Mouse (Mus musculus) cerebellum, adult 2 months (tissue): Measurements from ENCODE around the gene Zswim4.

Experiments
- CTCF ChIP-seq: fragments of 200-500 bp; IDR thresholded peaks from 2 replicates; pipeline ENCODE4 v1.5.1; 2011; ENCODE audit warnings: low read depth, mild to moderate bottlenecking, control low read depth, low read length, moderate library complexity, borderline replicate concordance; ENCODE audit not compliant: insufficient read depth
- POLR2A ChIP-seq: fragments of 200-500 bp; IDR thresholded peaks from 2 replicates; pipeline ENCODE4 v1.6.1; 2011; ENCODE audit warnings: low read length, control low read depth, borderline replicate concordance; ENCODE audit not compliant: insufficient read depth

DNA sequence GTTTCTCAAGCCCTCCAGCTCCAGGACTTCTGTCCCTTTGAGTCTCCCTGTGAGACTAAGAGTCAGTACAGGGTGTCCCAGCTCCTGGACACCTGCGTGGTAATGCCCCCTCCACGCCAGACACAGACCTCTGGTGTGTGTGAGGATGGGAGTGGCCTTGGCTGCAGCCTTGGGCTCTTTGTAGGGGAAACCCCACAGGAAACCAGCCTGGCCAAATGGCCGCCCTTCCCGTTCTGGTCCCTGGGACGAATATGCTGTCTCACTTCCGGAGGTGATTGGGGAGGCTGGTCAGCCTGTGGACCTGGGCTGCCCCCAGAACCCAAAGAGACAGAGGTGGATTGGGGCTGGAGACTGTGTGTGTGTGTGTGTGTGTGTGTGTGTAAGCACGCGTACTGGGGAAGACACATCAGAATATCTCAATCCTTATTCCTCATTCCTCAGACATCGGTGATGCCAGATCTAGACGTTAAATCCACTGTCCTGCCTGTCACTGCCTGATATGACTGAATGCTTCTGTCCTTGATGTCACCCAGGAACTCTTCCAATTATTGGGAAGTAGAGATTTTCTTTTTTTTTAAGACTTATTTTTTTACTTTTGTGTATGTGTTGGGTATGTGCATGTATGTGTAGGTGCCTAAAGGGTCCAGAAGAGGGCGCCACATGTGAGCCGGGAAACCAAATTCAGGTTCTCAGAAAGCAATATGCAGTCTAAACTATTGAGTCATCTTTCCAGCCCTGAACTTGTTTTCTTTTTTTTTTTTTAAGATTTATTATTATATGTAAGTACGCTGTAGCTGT lies 32.7 kb downstream of the Zswim4 start:
- TF ChIP-seq POLR2A (no peak), CTCF (peak; percentile 10; the same call in 1 of the 2 replicates)
